Mouse (Mus musculus): Measurements from ENCODE around the gene Eif2ak4. TPM values are rescaled to one million over a fixed set of nuclear protein-coding genes. Genes with fewer than 3 reads are reported as not detected.

Eif2ak4 gene
- polyA plus RNA-seq, 2 experiments: 3.7 to 6.3 TPM

GRCm38 (mm10) chr2:118445696-118446674 lies 57.6 kb downstream of the Eif2ak4 start:
- no peaks in the 10 kb centered on the region for H3K27me3 ChIP-seq (ENCODE audit: control insufficient read depth, insufficient read depth, low read length)
- DNase-seq (ENCODE audit: low read depth in 3 of 3, low spot score in 3 of 3) (no peak), ATAC-seq (ENCODE audit: insufficient read depth) (no peak)
- no peak overlapping the region for H3K27ac ChIP-seq
- 76% methylated on average over 13 of the region's 13 CpGs for WGBS (ENCODE audit: insufficient replicate concordance)
- H3K4me1 ChIP-seq (replicated peaks; ENCODE audit: control insufficient read depth in 2 of 2, insufficient read depth in 2 of 2, low read length in 1 of 2): peaks cover 0 to 2% of the 10 kb centered on the region in 2 experiments; a peak in 1 of 4 replicates
- peaks cover 4% of the 10 kb centered on the region; the same call in 1 of the 2 replicates for H3K36me3 ChIP-seq (replicated peaks; ENCODE audit: control insufficient read depth, insufficient read depth, low read depth)
- no peak overlapping the region for H3K9ac ChIP-seq (replicated peaks)
- TF ChIP-seq CTCF (IDR thresholded peaks at IDR 0.05; ENCODE audit: low read depth) (no peak), EP300 (IDR thresholded peaks at IDR 0.05; ENCODE audit: low read depth) (no peak)
- no peaks in the 10 kb centered on the region for H3K9me3 ChIP-seq (ENCODE audit: control insufficient read depth, low read length)
- H3K4me2 ChIP-seq (ENCODE audit: low read depth): no peak overlapping the region
- no peak overlapping the region for H3K4me3 ChIP-seq (ENCODE audit: insufficient read depth in 1 of 2, low read depth in 2 of 2, low read length in 2 of 2)

- Histone ChIP-seq H3K27me3 (ENCODE audit: control insufficient read depth, insufficient read depth, low read length) (no peaks in the 10 kb centered on the region), H3K27ac (no peak overlapping the region), H3K9ac (replicated peaks) (no peak overlapping the region), H3K9me3 (ENCODE audit: control insufficient read depth, low read length) (no peaks in the 10 kb centered on the region), H3K4me1 (replicated peaks; ENCODE audit: control insufficient read depth in 2 of 2, insufficient read depth in 2 of 2, low read length in 1 of 2) (no peaks in the 10 kb centered on the region), H3K36me3 (replicated peaks; ENCODE audit: control insufficient read depth, insufficient read depth, low read depth) (peaks cover 2% of the 10 kb centered on the region; the same call in 1 of the 2 replicates), H3K4me2 (ENCODE audit: low read depth) (no peak overlapping the region), H3K4me3 (ENCODE audit: insufficient read depth in 1 of 2, low read depth in 2 of 2, low read length in 2 of 2) (no peak overlapping the region)
- WGBS (ENCODE audit: insufficient replicate concordance): 84% methylated on average over 12 of the region's 12 CpGs
- no peak for TF ChIP-seq EP300 (IDR thresholded peaks at IDR 0.05; ENCODE audit: low read depth)
- no peak for TF ChIP-seq CTCF (IDR thresholded peaks at IDR 0.05; ENCODE audit: low read depth)
- DNase-seq (ENCODE audit: low read depth in 3 of 3, low spot score in 3 of 3) (no peak), ATAC-seq (ENCODE audit: insufficient read depth) (no peak)
Observed at GRCm38 (mm10) chr2:118448181-118448580, 59.8 kb downstream of the Eif2ak4 start.

- Histone ChIP-seq H3K4me2 (ENCODE audit: low read depth) (no peak overlapping the region), H3K9me3 (ENCODE audit: control insufficient read depth, low read length) (no peaks in the 10 kb centered on the region), H3K9ac (replicated peaks) (no peak overlapping the region), H3K36me3 (replicated peaks; ENCODE audit: control insufficient read depth, insufficient read depth, low read depth) (no peaks in the 10 kb centered on the region), H3K27ac (no peak overlapping the region), H3K4me3 (ENCODE audit: insufficient read depth in 1 of 2, low read depth in 2 of 2, low read length in 2 of 2) (no peak overlapping the region), H3K27me3 (ENCODE audit: control insufficient read depth, insufficient read depth, low read length) (no peaks in the 10 kb centered on the region), H3K4me1 (replicated peaks; ENCODE audit: control insufficient read depth in 2 of 2, insufficient read depth in 2 of 2, low read length in 1 of 2) (no peaks in the 10 kb centered on the region)
- no peak for TF ChIP-seq EP300 (IDR thresholded peaks at IDR 0.05; ENCODE audit: low read depth)
- TF ChIP-seq CTCF (IDR thresholded peaks at IDR 0.05; ENCODE audit: low read depth): no peak
- DNase-seq (ENCODE audit: low read depth in 3 of 3, low spot score in 3 of 3) (no peak), ATAC-seq (ENCODE audit: insufficient read depth) (0 out of 2 replicates have a peak, but pooled peaks have one; percentile 13)
- WGBS (ENCODE audit: insufficient replicate concordance): 74% methylated on average over 6 of the region's 6 CpGs
Observed at GRCm38 (mm10) chr2:118451056-118451455, 62.6 kb downstream of the Eif2ak4 start.

- ATAC-seq (ENCODE audit: insufficient read depth): no peak
- no peak for DNase-seq (ENCODE audit: low read depth in 3 of 3, low spot score in 3 of 3)
- H3K9me3 ChIP-seq (ENCODE audit: control insufficient read depth, low read length): no peaks in the 10 kb centered on the region
- H3K36me3 ChIP-seq (replicated peaks; ENCODE audit: control insufficient read depth, insufficient read depth, low read depth): peaks cover 3% of the 10 kb centered on the region; the same call in 1 of the 2 replicates
- H3K4me1 ChIP-seq (replicated peaks; ENCODE audit: control insufficient read depth in 2 of 2, insufficient read depth in 2 of 2, low read length in 1 of 2): no peaks in the 10 kb centered on the region
- no peak overlapping the region for H3K4me2 ChIP-seq (ENCODE audit: low read depth)
- H3K4me3 ChIP-seq (ENCODE audit: insufficient read depth in 1 of 2, low read depth in 2 of 2, low read length in 2 of 2): no peak overlapping the region
- no peaks in the 10 kb centered on the region for H3K27me3 ChIP-seq (ENCODE audit: control insufficient read depth, insufficient read depth, low read length)
- WGBS (ENCODE audit: insufficient replicate concordance): 80% methylated on average over 3 of the region's 3 CpGs
- TF ChIP-seq EP300 (IDR thresholded peaks at IDR 0.05; ENCODE audit: low read depth): no peak
- TF ChIP-seq CTCF (IDR thresholded peaks at IDR 0.05; ENCODE audit: low read depth): no peak
- no peak overlapping the region for H3K27ac ChIP-seq
- no peak overlapping the region for H3K9ac ChIP-seq (replicated peaks)
Observed at GRCm38 (mm10) chr2:118457029-118457428, 68.6 kb downstream of the Eif2ak4 start.

Data from liver, embryonic 14.5 days (tissue).